Mouse (Mus musculus): Measurements from ENCODE around the gene Zbtb20. TPM values are rescaled to one million over a fixed set of nuclear protein-coding genes. Genes with fewer than 3 reads are reported as not detected.

Gene Zbtb20
- total and polyA plus RNA-seq, 2 experiments from 2014 or later = 19.8 to 45.8 TPM

GRCm38 (mm10) chr16:43409108-43409909 is 533.6 kb downstream of the Zbtb20 start:
- Histone ChIP-seq H3K4me2 (ENCODE audit: low read depth, low read length) (no peak overlapping the region), H3K9ac (replicated peaks; ENCODE audit: low read depth, low read length) (no peak overlapping the region), H3K4me1 (ENCODE audit: control insufficient read depth, insufficient read depth) (peaks cover 15% of the 10 kb centered on the region), H3K27me3 (ENCODE audit: control insufficient read depth, insufficient read depth, low read length) (no peaks in the 10 kb centered on the region), H3K27ac (ENCODE audit: low read depth) (no peak overlapping the region), H3K4me3 (ENCODE audit: low read depth, low read length) (no peak overlapping the region), H3K9me3 (replicated peaks; ENCODE audit: control insufficient read depth, low read length) (no peaks in the 10 kb centered on the region), H3K36me3 (replicated peaks; ENCODE audit: control insufficient read depth, insufficient read depth, low read length) (no peaks in the 10 kb centered on the region)
- no peak for DNase-seq (ENCODE audit: low spot score)
- ATAC-seq (ENCODE audit: insufficient read depth, low read depth) = no peak
- WGBS = 89% methylated on average over 4 of the region's 4 CpGs
- TF ChIP-seq EP300 (IDR thresholded peaks at IDR 0.05; ENCODE audit: low read depth) (no peak), CTCF (IDR thresholded peaks at IDR 0.05; ENCODE audit: low read depth) (no peak)

DNA sequence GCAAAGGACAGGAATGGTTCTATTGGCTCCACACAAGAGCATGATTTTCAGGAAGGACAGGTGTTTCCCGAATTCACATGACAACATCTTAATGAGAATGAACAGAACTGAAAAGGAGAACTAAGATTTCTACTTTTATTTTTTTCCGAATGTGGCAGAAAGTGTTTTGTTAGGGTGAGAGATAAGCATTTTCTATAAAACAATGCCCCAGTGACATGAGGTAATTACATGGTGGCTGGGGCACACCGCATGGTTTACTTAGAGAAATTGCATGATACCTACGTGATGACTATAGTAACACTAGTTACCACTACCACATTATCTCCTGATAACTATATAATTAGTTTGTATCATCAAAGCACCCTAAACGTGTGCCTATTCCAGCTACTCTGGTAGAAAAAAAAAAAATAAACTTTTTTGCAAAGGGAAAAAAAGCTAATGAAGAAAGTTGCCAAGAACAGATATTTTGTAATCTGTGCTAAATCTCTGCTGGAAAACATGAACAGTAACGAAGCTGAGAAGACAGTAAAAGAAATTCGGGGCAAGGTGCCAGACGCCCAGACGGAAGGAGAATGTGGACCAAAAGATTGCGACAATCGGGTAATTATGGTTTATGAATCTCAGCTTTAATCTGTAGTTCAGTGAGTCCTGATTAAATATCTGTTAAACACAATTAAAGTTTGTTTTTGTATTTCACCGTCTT is 534.4 kb downstream of the Zbtb20 start:
- DNase-seq (ENCODE audit: low spot score) = no peak

DNA sequence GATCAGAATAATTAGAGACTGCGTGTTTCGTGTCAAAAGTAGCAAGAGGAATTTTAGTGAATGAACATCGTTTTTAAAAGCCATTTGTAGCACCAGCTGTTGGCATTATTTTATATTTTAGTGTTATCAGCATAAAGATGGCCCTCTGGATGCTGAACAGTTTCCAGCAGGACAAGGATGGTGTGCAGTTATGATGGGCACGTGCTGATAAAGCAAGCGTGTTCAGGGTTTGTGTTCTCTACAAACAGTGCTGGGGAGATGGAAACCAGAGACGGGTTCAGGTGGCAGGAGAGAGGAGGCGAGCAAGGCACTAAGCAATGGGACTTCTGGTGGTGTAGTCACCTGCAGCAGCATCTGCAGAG is 534.9 kb downstream of the Zbtb20 start:
- Histone ChIP-seq H3K9me3 (replicated peaks; ENCODE audit: control insufficient read depth, low read length) (no peaks in the 10 kb centered on the region), H3K36me3 (replicated peaks; ENCODE audit: control insufficient read depth, insufficient read depth, low read length) (no peaks in the 10 kb centered on the region), H3K9ac (replicated peaks; ENCODE audit: low read depth, low read length) (no peak overlapping the region), H3K4me2 (ENCODE audit: low read depth, low read length) (no peak overlapping the region), H3K27me3 (ENCODE audit: control insufficient read depth, insufficient read depth, low read length) (no peaks in the 10 kb centered on the region), H3K27ac (ENCODE audit: low read depth) (no peak overlapping the region), H3K4me1 (ENCODE audit: control insufficient read depth, insufficient read depth) (peaks cover 15% of the 10 kb centered on the region), H3K4me3 (ENCODE audit: low read depth, low read length) (no peak overlapping the region)
- ATAC-seq (ENCODE audit: insufficient read depth, low read depth) (no peak), DNase-seq (ENCODE audit: low spot score) (no peak)
- 82% methylated on average over 7 of the region's 7 CpGs for WGBS
- TF ChIP-seq EP300 (IDR thresholded peaks at IDR 0.05; ENCODE audit: low read depth) = no peak

More for the DNA sequence above, 534.4 kb downstream of the Zbtb20 start:
- H3K27me3 ChIP-seq (ENCODE audit: control insufficient read depth, insufficient read depth, low read length) = no peaks in the 10 kb centered on the region
- 71% methylated on average over 12 of the region's 12 CpGs for WGBS
- H3K4me2 ChIP-seq (ENCODE audit: low read depth, low read length) = no peak overlapping the region
- no peaks in the 10 kb centered on the region for H3K36me3 ChIP-seq (replicated peaks; ENCODE audit: control insufficient read depth, insufficient read depth, low read length)
- peaks cover 15% of the 10 kb centered on the region for H3K4me1 ChIP-seq (ENCODE audit: control insufficient read depth, insufficient read depth)
- no peak overlapping the region for H3K4me3 ChIP-seq (ENCODE audit: low read depth, low read length)
- no peak overlapping the region for H3K9ac ChIP-seq (replicated peaks; ENCODE audit: low read depth, low read length)
- no peak overlapping the region for H3K27ac ChIP-seq (ENCODE audit: low read depth)
- no peaks in the 10 kb centered on the region for H3K9me3 ChIP-seq (replicated peaks; ENCODE audit: control insufficient read depth, low read length)
- ATAC-seq (ENCODE audit: insufficient read depth, low read depth) = no peak
- TF ChIP-seq EP300 (IDR thresholded peaks at IDR 0.05; ENCODE audit: low read depth) (no peak), CTCF (IDR thresholded peaks at IDR 0.05; ENCODE audit: low read depth) (no peak)

DNA sequence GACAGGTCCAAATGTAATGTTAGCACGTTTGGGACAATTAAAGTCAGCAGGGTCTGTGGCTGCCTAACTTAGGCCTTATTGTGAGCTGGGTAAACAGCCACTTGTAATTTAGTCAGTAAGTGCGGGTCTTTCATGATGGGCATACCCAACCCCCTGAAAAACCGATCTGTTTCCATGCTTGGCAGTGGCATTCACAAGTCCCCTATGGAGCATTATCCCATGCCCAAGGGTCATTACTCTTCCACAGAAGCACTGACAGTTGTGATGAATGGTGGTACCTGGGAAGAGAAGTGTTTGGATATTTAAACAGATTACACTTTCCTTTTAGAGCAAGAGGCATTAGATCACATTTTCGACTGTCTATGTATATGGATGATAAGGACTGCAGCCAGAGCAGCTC is 540.2 kb downstream of the Zbtb20 start:
- Histone ChIP-seq H3K9me3 (replicated peaks; ENCODE audit: control insufficient read depth, low read length) (no peaks in the 10 kb centered on the region), H3K9ac (replicated peaks; ENCODE audit: low read depth, low read length) (no peak overlapping the region), H3K4me3 (ENCODE audit: low read depth, low read length) (no peak overlapping the region), H3K27ac (ENCODE audit: low read depth) (no peak overlapping the region), H3K27me3 (ENCODE audit: control insufficient read depth, insufficient read depth, low read length) (no peaks in the 10 kb centered on the region), H3K36me3 (replicated peaks; ENCODE audit: control insufficient read depth, insufficient read depth, low read length) (no peaks in the 10 kb centered on the region), H3K4me2 (ENCODE audit: low read depth, low read length) (no peak overlapping the region), H3K4me1 (ENCODE audit: control insufficient read depth, insufficient read depth) (no peaks in the 10 kb centered on the region)
- DNase-seq (ENCODE audit: low spot score) (no peak), ATAC-seq (ENCODE audit: insufficient read depth, low read depth) (no peak)
- TF ChIP-seq EP300 (IDR thresholded peaks at IDR 0.05; ENCODE audit: low read depth) (no peak), CTCF (IDR thresholded peaks at IDR 0.05; ENCODE audit: low read depth) (no peak)
- 70% methylated on average over 4 of the region's 4 CpGs for WGBS

DNA sequence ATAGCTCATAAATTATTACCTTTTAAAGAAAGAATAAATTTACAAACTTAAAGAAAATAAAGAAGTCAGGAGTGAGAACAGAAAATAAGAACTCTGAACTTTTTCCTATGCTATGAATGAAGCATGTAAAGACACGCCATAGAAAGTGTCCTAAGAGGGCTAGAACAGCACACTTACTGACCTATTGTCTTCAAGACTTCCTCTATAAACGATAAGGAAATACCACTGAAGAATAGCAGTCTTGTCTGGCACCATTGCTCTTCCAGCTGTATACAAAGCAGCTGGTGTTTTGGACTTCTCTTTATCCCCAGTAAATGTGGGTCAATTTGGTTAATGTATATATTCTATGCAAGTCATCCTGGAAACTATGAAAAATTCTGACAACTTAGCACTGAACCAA is 544.2 kb downstream of the Zbtb20 start:
- TF ChIP-seq EP300 (IDR thresholded peaks at IDR 0.05; ENCODE audit: low read depth) = no peak
- DNase-seq (ENCODE audit: low spot score) = no peak
- H3K4me2 ChIP-seq (ENCODE audit: low read depth, low read length) = no peak overlapping the region
- peak overlapping the region; percentile 34; the same call in 1 of the 2 replicates for H3K27ac ChIP-seq (ENCODE audit: low read depth)
- H3K4me1 ChIP-seq (ENCODE audit: control insufficient read depth, insufficient read depth) = no peaks in the 10 kb centered on the region
- no peak overlapping the region for H3K9ac ChIP-seq (replicated peaks; ENCODE audit: low read depth, low read length)
- WGBS = 56% methylated on average over 2 of the region's 2 CpGs
- no peak for ATAC-seq (ENCODE audit: insufficient read depth, low read depth)
- no peaks in the 10 kb centered on the region for H3K36me3 ChIP-seq (replicated peaks; ENCODE audit: control insufficient read depth, insufficient read depth, low read length)
- H3K27me3 ChIP-seq (ENCODE audit: control insufficient read depth, insufficient read depth, low read length) = no peaks in the 10 kb centered on the region
- no peak overlapping the region for H3K4me3 ChIP-seq (ENCODE audit: low read depth, low read length)
- no peaks in the 10 kb centered on the region for H3K9me3 ChIP-seq (replicated peaks; ENCODE audit: control insufficient read depth, low read length)

All from heart, postnatal 0 days (tissue).